Mouse (Mus musculus) megakaryocyte, adult 5-6 weeks (primary cell): Measurements from ENCODE around the gene Ubr4. TPM values are rescaled to one million over a fixed set of nuclear protein-coding genes. Genes with fewer than 3 reads are reported as not detected.

Source experiments
- ATAC-seq: 2 replicates; pipeline ENCODE4 v1.8.0; 2016; ENCODE audit warnings: mild to moderate bottlenecking, inconsistent platforms; ENCODE audit not compliant: poor library complexity, severe bottlenecking
- total RNA-seq, 2 experiments: library from RNA; stranded (forward) in 1 of 2; stranded (reverse) in 1 of 2; fragments of 153-499, 151-499 nt in 1 of 2; fragments of 221-1000, 200-1000 nt in 1 of 2; gene quantifications; 2 replicates each; pipeline versions ENCODE4 v1.2.3 to v1.2.4; 2015 to 2017

Ubr4 gene
- total RNA-seq (2015) (59.0 and 73.3 TPM in 2 replicates), total RNA-seq (2017) (49.1 and 66.8 TPM in 2 replicates)

DNA sequence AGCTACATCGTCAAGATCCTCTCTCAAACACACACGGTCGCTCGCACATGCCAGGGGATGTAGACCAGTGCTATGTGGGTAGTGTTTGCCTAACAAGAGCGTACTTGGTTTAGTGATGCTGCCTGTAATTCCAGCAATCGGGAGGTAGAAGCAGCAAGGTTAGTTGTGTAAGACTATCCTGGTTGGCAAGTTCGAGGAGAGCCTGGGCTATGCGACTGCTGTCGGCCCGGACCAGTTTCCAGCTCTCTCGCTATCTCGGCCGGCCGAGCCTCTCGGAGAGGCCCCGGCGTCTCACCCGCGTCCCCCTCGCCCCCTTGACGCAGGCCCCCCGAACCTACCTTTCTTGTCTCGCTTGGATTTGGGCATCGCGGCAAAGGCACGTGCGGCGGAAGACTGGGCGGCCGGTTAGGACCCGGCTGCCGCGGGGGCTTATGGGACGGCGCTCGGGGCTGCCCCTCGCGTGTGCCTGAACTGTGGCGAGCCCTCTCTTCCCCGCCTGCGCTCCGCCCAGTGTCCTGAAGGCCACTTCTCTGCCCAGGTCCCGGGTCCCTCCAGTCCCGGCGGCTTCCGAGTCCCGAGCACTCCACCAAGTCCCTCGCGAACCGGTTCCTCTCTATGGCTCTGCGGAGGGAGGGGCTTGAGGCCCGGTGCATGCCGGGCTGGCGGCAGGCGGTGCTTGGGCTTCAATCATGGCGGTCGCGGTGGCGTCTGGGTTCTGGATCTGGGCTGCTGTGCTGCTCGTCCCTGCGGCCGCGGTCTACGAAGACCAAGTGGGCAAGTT, at the start of gene Ubr4, which contains the start of the genes Mrto4 and Emc1:
TSS of gene Ubr4 (plus strand) at position 679 of the 781 bp plus-strand sequence.
TSS of gene Mrto4 (minus strand) at position 646 of the 781 bp plus-strand sequence.
TSS of gene Emc1 (plus strand) at position 657 of the 781 bp plus-strand sequence.
- ATAC-seq, result peak; percentile 99

DNA sequence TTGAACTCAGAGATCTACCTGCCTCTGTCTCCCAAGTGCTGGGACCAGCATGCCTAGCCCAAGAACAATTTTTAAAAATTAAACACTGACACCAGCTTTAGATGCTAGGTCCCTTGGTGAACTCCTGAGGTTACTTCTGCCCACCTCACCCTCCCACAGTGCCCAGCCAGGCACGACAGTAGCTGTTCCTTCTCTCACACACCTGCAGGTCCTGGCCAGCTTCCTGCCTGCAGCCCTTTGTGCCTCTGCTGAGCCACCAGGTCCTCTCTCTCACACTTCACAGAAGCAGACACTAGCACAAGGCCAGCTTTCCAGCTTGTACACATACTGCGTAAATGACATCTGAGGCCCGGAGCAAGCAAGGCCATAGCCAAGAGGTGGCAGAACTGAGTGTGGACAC, 46.9 kb upstream of the Ubr4 start:
- no peak for ATAC-seq

DNA sequence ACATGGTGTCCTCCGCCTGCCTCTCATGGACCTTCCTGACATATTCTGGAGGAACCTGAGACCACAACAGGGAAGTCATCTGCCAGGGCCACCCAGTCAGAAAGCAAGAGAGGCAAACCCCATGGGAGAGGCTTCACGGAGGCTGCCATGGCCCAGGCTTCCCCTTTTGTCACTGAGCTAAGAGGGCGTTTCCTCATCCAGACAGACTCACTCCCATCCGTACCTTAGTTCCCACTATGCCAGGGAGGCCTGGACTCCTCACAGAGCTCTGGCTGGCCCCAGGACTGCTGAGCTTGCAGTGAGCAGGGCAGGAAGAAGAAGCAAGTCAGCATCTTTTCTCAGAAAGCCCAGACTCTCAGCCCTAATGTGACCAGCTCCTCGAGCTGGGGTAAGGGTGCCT, 44.5 kb upstream of the Ubr4 start:
- ATAC-seq, result peak; percentile 73

GRCm38 (mm10) chr4:139309651-139310050, 42.8 kb upstream of the Ubr4 start:
- ATAC-seq, result no peak

- peak; percentile 82 for ATAC-seq
These were observed 42.1 kb upstream of the Ubr4 start, which contains the start of the genes Pqlc2 and Akr7a5 for GRCm38 (mm10) chr4:139310171-139310898. Pqlc2 (minus strand) TSS chr4:139310708. Akr7a5 (plus strand) TSS chr4:139310744.

DNA sequence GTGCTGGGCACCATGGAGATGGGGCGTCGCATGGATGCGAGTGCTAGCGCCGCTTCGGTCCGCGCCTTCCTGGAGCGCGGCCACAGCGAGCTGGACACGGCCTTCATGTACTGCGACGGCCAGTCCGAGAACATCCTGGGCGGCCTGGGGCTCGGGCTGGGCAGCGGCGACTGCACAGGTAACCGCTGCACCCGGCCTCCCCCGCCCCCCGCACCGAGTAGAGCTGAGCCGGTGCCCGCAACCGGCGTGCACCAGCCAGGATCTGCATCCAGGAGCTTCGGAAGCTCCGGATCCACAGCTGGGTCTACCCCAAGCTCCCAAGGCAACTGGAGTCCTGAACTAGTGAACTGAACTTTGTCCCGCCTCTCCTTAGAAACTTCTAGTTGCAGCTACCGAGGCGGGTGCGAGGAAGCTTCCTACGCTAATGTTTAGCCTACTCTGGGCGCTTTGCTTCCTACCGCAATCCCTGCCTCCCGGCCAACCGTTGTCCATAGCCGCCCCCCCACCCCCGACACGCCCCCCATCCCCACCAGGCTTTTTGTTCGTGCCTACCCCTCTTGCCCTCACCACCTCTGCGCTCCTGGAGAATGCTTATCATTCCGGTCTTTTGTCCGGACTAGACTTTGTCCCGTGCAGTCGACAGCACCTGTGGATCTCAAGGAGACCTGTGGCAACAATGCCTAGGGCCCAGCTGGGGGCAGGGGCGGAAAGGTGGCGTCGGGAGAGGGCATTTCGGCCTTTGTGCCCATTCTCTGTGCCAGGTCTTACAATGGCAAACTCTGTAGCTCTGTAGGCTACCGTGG, 41.3 kb upstream of the Ubr4 start:
- ATAC-seq, result no peak

DNA sequence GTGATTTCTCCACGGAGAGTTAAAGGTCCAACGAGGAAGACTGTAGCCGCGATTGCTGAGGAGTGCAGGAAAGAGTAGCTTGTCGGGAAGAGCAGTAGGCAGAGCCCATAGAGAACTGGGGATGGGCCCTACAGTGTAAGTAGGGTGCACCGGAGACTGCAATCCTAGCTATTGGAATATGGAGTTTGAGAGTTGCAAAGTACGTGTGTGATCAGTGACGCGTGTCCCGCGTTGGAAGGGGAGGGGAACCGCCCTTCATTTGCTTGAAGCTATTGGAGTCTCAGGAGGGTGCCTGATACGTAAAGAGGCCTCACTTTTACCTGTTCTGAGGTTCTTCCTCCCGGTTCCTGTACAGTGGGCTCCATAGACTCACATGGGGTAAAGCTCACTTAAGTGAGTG, 40.7 kb upstream of the Ubr4 start:
- ATAC-seq, result no peak

DNA sequence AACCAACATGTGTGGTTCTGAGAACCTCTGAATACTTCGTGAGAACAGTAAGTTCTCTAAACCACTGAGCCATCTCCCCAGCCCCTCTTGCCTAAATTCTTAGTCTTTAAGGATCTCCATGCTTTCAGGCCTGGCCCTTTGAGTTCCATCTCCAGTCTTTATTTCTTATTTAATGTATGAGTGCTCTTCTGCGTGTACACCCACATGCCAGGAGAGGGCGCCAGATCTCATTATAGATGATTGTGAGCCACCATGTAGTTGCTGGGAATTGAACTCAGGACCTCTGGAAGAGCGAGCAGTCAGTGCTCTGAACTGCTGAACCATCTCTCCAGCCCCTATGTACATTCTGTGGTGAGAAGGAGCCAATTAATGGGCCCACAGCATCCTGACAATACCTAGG, 39.8 kb upstream of the Ubr4 start:
- ATAC-seq, result no peak

GRCm38 (mm10) chr4:139318449-139318848, 34.0 kb upstream of the Ubr4 start:
- no peak for ATAC-seq

- 0 out of 2 replicates have a peak, but pooled peaks have one; percentile 12 for ATAC-seq
These were observed 32.7 kb upstream of the Ubr4 start for GRCm38 (mm10) chr4:139319740-139320139.

- ATAC-seq, result peak; percentile 100
These were observed 21.8 kb upstream of the Ubr4 start for GRCm38 (mm10) chr4:139330605-139331004.

GRCm38 (mm10) chr4:139334631-139335295, 17.6 kb upstream of the Ubr4 start:
- ATAC-seq, result no peak

- ATAC-seq, result no peak
These were observed 16.9 kb upstream of the Ubr4 start for GRCm38 (mm10) chr4:139335507-139335906.

DNA sequence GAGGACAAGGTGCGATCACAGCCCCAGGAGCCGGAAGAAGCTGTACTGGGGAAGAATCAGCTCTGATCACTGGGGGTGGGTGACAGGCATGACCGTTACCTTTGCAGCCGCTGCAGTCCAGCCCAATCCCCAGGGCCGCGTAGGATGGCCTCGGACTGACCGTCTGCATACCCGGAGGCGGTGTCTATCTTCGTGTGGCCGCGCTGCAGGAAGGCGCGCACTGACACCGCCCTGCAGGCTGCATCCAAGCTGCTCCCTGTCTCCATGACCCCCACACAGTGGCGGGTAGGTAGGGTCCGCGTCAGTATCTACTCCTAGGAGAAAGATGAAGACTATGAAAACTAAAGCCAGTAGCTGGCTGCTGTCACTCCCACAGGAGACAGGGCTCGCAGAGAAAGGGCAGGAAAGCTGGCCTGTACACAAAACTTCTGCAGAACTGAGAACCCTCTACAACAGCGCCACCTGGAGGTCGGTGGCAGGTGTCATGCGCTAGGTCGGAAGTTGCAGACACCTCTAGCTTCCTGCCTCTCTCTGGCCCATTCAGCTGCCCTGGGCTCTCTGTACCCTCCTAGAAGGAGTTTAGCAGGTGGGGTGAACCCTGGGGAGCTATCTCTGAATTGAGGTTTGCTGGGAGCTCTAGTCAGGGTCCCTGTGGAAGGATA, 15.5 kb upstream of the Ubr4 start:
- peak; percentile 88 for ATAC-seq

DNA sequence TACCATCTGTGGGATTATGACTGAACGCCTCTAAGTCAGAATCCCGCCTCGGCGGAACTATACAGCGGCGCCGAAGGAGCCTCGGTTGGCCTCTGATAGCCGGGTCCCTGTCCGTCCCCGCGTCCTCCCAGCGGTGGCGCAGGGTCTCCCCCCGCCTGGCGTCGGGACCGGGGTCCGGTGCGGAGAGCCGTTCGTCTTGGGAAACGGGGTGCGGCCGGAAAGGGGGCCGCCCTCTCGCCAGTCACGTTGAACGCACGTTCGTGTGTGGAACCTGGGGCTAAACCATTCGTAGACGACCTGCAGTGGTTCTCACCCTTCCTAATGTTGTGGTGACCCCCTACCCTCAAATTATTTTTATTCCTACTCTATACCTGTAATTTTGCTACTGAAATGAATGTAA, 14.3 kb upstream of the Ubr4 start:
- no peak for ATAC-seq

DNA sequence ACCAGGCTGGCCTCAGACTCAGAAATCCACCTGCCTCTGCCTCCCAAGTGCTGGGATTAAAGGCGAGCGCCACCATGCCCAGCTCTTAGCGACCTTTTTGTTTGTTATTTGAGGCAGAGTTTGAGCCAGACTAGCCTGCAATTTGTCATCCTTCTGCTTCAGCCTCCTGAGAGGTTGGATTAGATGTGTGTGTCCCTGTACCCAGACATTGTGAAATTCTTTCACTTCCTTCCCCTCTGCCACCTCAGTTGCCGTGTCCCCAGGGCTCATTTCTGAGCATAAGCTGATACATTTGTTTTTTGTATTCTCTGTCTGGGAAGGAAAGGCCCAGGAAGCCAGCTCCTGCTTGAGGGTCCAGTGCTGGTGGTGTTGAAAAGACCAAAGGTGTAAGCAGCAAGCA, 11.6 kb upstream of the Ubr4 start:
- ATAC-seq, result peak; percentile 68

- peak; percentile 53 for ATAC-seq
These were observed 10.7 kb upstream of the Ubr4 start for GRCm38 (mm10) chr4:139341556-139342233.

DNA sequence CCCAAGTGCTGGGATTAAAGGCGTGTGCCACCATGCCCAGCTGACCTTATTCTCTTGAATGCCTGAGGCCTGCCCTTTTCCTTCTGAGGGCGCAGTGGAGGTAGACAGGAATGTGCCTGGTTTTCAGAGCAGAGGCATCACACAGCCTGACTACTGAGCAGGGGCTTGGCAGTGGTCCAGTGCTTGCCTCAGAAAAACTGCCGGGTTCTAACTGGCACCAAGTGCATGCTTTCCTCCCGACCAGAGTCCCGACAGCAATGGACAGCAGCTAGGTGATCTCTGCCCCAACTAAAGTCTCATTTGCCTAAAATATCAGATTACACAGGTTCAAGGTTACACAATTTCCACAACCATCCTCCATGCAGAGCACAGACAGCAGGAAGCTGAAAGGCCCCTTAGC, 8.7 kb upstream of the Ubr4 start:
- peak; percentile 43; the same call in 1 of the 2 replicates for ATAC-seq

DNA sequence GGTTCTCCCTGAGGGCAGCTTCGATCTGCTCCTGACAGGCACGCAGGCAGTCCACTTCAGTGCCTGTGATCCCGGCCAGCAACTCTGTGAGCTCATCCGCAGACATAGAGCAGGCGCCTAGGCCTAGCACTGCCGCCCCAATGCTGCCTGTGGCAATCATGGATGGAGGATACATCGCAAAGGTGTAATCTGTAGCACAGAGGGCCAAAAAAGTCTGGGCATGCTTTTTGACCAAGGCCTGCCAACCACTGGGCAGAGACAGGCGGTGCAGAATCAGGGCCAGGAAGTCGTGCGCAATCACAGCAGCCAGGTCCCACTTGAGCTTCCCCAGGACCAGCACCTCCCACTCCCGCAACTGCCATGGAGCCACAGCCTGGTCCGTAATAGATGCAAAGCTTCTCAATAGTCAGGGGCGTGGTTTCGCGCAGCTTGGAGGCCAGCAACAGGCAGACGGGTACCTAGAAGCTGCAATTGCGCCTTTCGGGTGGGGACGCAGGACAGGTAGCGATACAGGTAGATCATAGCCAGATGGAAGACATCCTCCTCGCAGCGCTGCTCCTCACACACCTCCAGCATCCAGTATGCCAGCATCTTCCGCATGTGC, 6.9 kb upstream of the Ubr4 start:
- ATAC-seq, result no peak
